Mouse (Mus musculus) midbrain, postnatal 0 days (tissue): ENCODE data around the gene Gm9044. TPM values are rescaled to one million over a fixed set of nuclear protein-coding genes. Genes with fewer than 3 reads are reported as not detected.
"Not testable (repeated sequence)": the region's sequence is repeated elsewhere in the genome, so short reads cannot be mapped to it uniquely, and the experiment has no call there.

Source experiments
- ATAC-seq: fragments of 200-750 bp; cut with Nextera tagmentation; 2 replicates; pipeline ENCODE4 v1.8.0; 2017; ENCODE audit warnings: moderate number of reproducible peaks, mild to moderate bottlenecking, moderate TSS enrichment, moderate library complexity; ENCODE audit not compliant: low FRiP score
- DNase-seq: peaks from one replicate; pipeline ENCODE4 v3.0.0-alpha.2; 2015; ENCODE audit warnings: low spot score
- H3K27ac ChIP-seq: fragments of 300-500 bp; sonication (generic); 2 replicates; pipeline ENCODE4 v1.5.1; 2014; ENCODE audit warnings: low read depth, mild to moderate bottlenecking, low read length, mixed read lengths
- H3K27me3 ChIP-seq: fragments of 300-500 bp; sonication (generic); 2 replicates; pipeline ENCODE4 v1.6.1; 2014; ENCODE audit warnings: low read length, control low read depth, mixed read lengths; ENCODE audit not compliant: insufficient read depth
- H3K36me3 ChIP-seq: fragments of 300-500 bp; sonication (generic); 2 replicates; pipeline ENCODE4 v1.6.1; 2014; ENCODE audit warnings: low read length, control low read depth, mixed read lengths; ENCODE audit not compliant: insufficient read depth
- H3K4me1 ChIP-seq: fragments of 300-500 bp; sonication (generic); 2 replicates; pipeline ENCODE4 v1.6.1; 2014; ENCODE audit warnings: mild to moderate bottlenecking, control low read depth, antibody characterized with exemption, low read length, mixed read lengths; ENCODE audit not compliant: insufficient read depth
- H3K4me2 ChIP-seq: fragments of 300-500 bp; sonication (generic); 2 replicates; pipeline ENCODE4 v1.6.1; 2014; ENCODE audit warnings: low read depth, mild to moderate bottlenecking, low read length, mixed read lengths; ENCODE audit not compliant: poor library complexity, severe bottlenecking
- H3K4me3 ChIP-seq: fragments of 300-500 bp; sonication (generic); 2 replicates; pipeline ENCODE4 v1.5.1; 2014; ENCODE audit warnings: low read depth, mild to moderate bottlenecking, low read length, moderate library complexity
- H3K9ac ChIP-seq: fragments of 300-500 bp; sonication (generic); replicated peaks from 2 replicates; pipeline ENCODE4 v1.6.1; 2014; ENCODE audit warnings: mild to moderate bottlenecking, low read length, moderate library complexity, mixed read lengths; ENCODE audit not compliant: poor library complexity, severe bottlenecking
- H3K9me3 ChIP-seq: fragments of 300-500 bp; sonication (generic); 2 replicates; pipeline ENCODE4 v1.6.1; 2016; ENCODE audit warnings: low read length, control low read depth
- CTCF ChIP-seq: IDR thresholded peaks from 2 replicates; pipeline ENCODE4 v1.5.1; 2016; ENCODE audit warnings: antibody characterized with exemption, mild to moderate bottlenecking
- WGBS: fragments of 180-500 bp; shearing (Covaris S2); extraction: QIAGEN DNeasy Blood & Tissue Kit; methylation state at CpG from one replicate; pipeline ENCODE4 v1.1.7; 2014; 5-methylcytosine and 5-hydroxymethylcytosine counted together
- polyA plus RNA-seq: library from polyadenylated mRNA; unstranded; fragments of >200 nt; fragmentation: Nextera tagmentation; extraction: Ambion mirVana; gene quantifications from 2 replicates; pipeline ENCODE4 v1.2.1, GENCODE M21; 2015
- total RNA-seq: library from RNA; depleted of rRNA; stranded (reverse); fragments of >200 nt; gene quantifications from 2 replicates; pipeline ENCODE4 v1.2.3, GENCODE M21; 2014; rRNA removed

The Gm9044 gene
- total RNA-seq: not detected in 2 replicates
- 0.06 TPM in 1 of 2 replicates, not detected in the other for polyA plus RNA-seq

DNA sequence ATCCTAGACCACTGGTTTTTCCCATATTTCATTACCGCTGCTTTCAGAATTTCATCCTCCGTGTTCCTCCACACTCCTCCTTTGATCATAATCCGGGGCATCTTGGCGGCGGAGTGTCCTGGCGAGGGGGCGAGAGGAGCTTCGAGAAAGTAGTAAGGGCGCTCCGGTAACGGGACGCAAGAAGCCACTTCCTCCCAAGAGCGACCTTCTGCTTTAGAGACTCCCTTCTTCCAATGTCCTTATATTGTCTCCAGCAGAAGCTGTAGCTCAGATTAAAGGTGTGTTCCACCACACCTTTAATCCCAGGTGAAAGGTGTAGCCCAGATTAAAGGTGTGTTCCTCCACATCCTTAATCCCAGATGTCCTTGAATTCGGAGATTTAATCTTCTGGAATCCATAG lies at the start of gene Gm9044:
Gene Gm9044 (minus strand): TSS at position 101 of the 400 bp plus-strand sequence.
- WGBS: no CpG with 5 or more reads among the region's 14 CpGs
- H3K27me3 ChIP-seq, H3K4me3 ChIP-seq, H3K9me3 ChIP-seq, H3K4me1 ChIP-seq, H3K9ac ChIP-seq, H3K27ac ChIP-seq, H3K36me3 ChIP-seq, DNase-seq, H3K4me2 ChIP-seq, ATAC-seq: not testable (repeated sequence)

DNA sequence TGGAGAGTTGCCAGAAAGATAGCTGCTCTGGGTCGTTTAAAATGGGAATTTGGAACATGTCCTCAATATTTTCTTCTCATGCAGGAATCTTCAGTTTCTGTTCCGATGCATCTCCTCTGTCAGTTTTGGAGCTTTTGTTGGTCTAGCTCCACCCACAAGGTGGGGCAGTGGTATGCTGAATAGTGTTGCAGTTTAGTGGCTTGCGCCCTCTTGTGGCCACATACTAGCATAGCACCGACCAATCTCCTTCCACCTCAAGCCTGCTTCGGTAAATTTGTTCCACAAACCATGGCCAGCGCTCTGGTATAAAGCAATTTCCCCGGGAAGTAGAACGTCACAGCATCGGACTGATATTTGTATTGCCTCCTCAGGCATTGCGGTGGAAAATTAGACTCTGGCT lies 38.2 kb upstream of the Gm9044 start:
- peak; percentile 100 for TF ChIP-seq CTCF
- Histone ChIP-seq H3K9ac (no peak overlapping the region; the same call in 1 of the 2 replicates), H3K4me2 (peak overlapping the region; percentile 39), H3K4me1 (no peaks in the 10 kb centered on the region), H3K9me3 (no peaks in the 10 kb centered on the region), H3K27me3 (no peaks in the 10 kb centered on the region), H3K36me3 (no peaks in the 10 kb centered on the region), H3K4me3 (0 out of 2 replicates have a peak overlapping the region, but pooled peaks have one; percentile 9), H3K27ac (no peak overlapping the region)
- DNase-seq: peak; percentile 96
- ATAC-seq: peak; percentile 88
- 6% methylated on average over 10 of the region's 10 CpGs for WGBS

- H3K9ac ChIP-seq: no peak overlapping the region
- H3K36me3 ChIP-seq: no peaks in the 10 kb centered on the region
- no peaks in the 10 kb centered on the region for H3K9me3 ChIP-seq
- no peak overlapping the region for H3K4me2 ChIP-seq
- no peak for ATAC-seq
- no peaks in the 10 kb centered on the region for H3K4me1 ChIP-seq
- H3K4me3 ChIP-seq: no peak overlapping the region
- H3K27me3 ChIP-seq: no peaks in the 10 kb centered on the region
- no peak for DNase-seq
- H3K27ac ChIP-seq: no peak overlapping the region
- no peak for TF ChIP-seq CTCF
- WGBS: 90% methylated on average over 9 of the region's 9 CpGs
These were observed 37.3 kb upstream of the Gm9044 start for GRCm38 (mm10) chr10:118369518-118369917.

DNA sequence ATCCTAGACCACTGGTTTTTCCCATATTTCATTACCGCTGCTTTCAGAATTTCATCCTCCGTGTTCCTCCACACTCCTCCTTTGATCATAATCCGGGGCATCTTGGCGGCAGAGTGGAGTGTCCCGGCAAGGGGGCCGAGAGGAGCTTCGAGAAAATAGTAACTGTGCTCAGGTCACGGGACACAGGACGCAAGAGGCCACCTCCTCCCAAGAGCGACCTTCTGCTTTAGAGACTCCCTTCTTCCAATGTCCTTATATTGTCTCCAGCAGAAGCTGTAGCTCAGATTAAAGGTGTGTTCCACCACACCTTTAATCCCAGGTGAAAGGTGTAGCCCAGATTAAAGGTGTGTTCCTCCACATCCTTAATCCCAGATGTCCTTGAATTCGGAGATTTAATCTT lies 21.8 kb upstream of the Gm9044 start, which contains the start of gene Gm9049:
Gene Gm9049 (minus strand): TSS at position 101 of the 400 bp plus-strand sequence.
- not testable (repeated sequence) for H3K4me3 ChIP-seq, H3K9ac ChIP-seq, H3K27ac ChIP-seq, DNase-seq, H3K36me3 ChIP-seq, H3K9me3 ChIP-seq, ATAC-seq, H3K4me1 ChIP-seq, H3K4me2 ChIP-seq, H3K27me3 ChIP-seq
- WGBS: no CpG with 5 or more reads among the region's 11 CpGs

GRCm38 (mm10) chr10:118348579-118348978 lies 16.4 kb upstream of the Gm9044 start, which contains the start of gene Gm9048:
Gene Gm9048, minus strand, starts transcription at chr10:118348679.
- WGBS: 60% methylated on average over 1 of the region's 14 CpGs
- ATAC-seq, H3K4me1 ChIP-seq: not testable (repeated sequence)

GRCm38 (mm10) chr10:118343155-118343554 lies 10.9 kb upstream of the Gm9044 start, which contains the start of gene Gm9046:
Gene Gm9046, minus strand, starts transcription at chr10:118343255.
- not testable (repeated sequence) for H3K9me3 ChIP-seq, H3K36me3 ChIP-seq, H3K4me3 ChIP-seq, DNase-seq, H3K4me2 ChIP-seq, H3K27ac ChIP-seq, H3K27me3 ChIP-seq, ATAC-seq, H3K4me1 ChIP-seq, H3K9ac ChIP-seq
- no CpG with 5 or more reads among the region's 14 CpGs for WGBS

More at GRCm38 (mm10) chr10:118348579-118348978, 16.4 kb upstream of the Gm9044 start, which contains the start of gene Gm9048:
- H3K27ac ChIP-seq, H3K27me3 ChIP-seq, DNase-seq, H3K4me2 ChIP-seq, H3K4me3 ChIP-seq, H3K9me3 ChIP-seq, H3K9ac ChIP-seq, H3K36me3 ChIP-seq: not testable (repeated sequence)

- WGBS: no CpG with 5 or more reads among the region's 14 CpGs
These were observed 5.5 kb upstream of the Gm9044 start, which contains the start of gene Gm9045 for GRCm38 (mm10) chr10:118337731-118338130. Gene Gm9045, minus strand, starts transcription at chr10:118337831.

GRCm38 (mm10) chr10:118326869-118327268 lies 5.3 kb downstream of the Gm9044 start, which contains the start of gene Gm9040:
Gene Gm9040, minus strand, starts transcription at chr10:118326969.
- WGBS: no CpG with 5 or more reads among the region's 11 CpGs
- not testable (repeated sequence) for H3K27ac ChIP-seq, H3K9ac ChIP-seq, H3K27me3 ChIP-seq, H3K4me3 ChIP-seq, H3K4me1 ChIP-seq, H3K9me3 ChIP-seq, ATAC-seq, DNase-seq, H3K36me3 ChIP-seq, H3K4me2 ChIP-seq

More at GRCm38 (mm10) chr10:118337731-118338130, 5.5 kb upstream of the Gm9044 start, which contains the start of gene Gm9045:
- not testable (repeated sequence) for H3K9me3 ChIP-seq, H3K4me2 ChIP-seq, H3K27me3 ChIP-seq, DNase-seq, H3K27ac ChIP-seq, H3K36me3 ChIP-seq, H3K4me1 ChIP-seq, ATAC-seq, H3K9ac ChIP-seq, H3K4me3 ChIP-seq
